Mouse (Mus musculus) urinary bladder, postnatal 36 days (tissue): Measurements from ENCODE around the gene Eif4e3.

Experiments
- DNase-seq, 2 experiments: peaks; one replicate each; pipeline ENCODE4 v3.0.0; 2022; ENCODE audit warnings: low spot score in 2 of 2, mixed read lengths in 1 of 2

Eif4e3 gene

DNA sequence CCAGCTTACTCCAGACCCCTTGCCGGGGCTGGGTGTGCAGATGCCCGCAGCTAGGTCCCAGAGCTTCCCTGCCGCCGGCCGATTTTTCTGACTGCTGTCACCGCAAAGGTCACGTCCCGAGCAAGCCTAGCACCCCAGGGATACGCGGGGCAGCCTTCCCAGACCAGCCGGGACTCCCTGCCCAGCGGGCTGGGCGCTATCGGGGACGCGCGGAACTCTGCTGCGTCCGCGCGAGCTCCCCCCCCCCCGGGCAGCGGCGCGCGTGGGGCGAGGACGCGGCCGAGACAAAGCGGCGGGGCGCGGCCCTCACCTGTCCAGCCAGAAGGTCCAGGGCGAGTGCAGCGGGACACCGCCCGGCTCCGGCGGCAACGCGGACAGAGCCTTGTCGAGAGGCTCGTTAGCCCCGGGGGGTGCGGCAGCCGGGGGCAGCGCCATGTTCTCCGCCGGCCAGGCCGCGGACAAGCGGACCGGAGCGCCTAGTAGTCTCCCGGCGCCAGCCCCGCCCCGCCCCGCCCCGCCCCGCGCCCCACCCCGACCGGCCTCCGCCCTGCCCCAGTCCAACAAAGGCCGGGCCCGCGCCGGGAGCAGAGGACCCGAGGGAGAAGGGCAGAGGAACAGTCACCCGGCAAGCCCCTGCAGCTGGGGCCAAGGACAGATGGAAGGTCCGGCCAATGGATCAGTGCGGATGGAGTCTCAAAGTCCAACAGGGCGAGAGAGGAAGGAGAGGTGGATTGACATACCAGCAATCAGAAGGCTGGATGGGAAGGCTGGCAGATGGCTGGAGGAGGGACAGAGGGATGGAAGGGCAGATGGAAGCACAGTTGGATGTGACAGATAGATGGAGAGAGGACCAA, at the start of gene Eif4e3, which contains the start of gene Gm20696:
Eif4e3 (minus strand) TSS at position 454 of the 854 bp plus-strand sequence.
Gm20696 (minus strand) TSS at position 480 of the 854 bp plus-strand sequence.
- DNase-seq, result peak; percentile 27 to 62

DNA sequence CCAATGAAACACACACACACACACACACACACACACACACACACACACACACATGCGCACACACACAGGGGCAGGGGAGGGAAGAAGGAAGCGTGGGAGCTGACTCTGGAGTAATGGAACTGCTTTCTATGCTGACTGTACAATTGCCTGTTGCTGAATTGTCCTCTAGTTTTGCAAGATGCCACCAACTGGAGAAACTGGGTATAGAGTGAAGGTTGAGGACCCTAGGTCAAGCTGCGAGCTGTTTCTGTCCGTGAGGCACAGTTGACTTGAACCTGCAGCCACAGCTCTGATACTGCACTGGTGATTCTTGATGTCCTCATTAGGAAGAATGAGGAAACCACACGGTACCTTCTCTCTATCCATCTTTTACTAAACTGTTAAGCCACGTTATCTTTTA, 49.3 kb upstream of the Eif4e3 start:
- no peak for DNase-seq

GRCm38 (mm10) chr6:99715191-99715590, 48.6 kb upstream of the Eif4e3 start:
- DNase-seq, result no peak

DNA sequence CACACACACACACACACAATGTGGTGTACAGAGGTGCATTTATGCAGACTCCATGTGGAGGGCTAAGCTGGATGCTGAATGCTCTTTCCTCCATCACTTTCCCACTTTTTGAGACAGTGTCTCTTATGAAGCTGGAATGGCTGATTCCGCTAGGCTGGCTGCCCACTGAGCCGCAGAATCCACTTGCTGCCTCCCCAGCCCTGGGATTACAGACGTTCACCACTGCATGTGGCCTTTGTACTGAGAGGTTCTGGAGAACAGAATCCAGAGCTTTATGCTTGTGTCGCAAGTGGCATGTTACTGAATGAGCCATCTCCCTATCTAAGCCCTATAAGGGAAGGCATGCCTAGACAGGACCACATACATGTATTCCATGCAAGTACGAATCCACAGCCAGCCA, 46.7 kb upstream of the Eif4e3 start:
- DNase-seq, result no peak

DNA sequence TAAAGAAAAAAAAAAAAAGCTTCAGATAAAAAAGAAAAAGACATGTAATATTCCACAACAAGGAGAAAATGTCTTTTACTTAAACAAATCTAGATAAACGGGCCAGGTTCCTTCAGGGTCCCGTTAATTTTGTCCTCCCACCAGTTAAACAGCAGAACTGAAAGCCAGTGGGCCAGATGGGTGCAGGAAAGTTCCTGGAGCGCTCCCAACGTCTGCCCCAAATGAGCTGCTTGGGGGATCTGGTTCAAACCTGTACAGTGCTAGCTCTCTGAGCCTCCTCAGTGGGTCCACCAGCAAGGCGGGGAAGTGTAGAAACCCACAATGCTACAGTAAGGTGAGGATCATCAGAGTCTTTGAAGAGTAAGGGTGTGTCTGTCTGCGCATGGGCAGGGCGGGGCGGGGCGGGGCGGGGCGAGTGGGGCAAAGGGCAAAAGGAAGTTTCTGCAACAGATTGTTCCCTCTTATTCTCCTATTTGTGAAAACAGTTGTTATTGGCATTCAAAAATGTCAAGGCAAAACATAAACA, 45.1 kb upstream of the Eif4e3 start:
- DNase-seq, result no peak

- DNase-seq, result no peak
These were observed 33.9 kb upstream of the Eif4e3 start for GRCm38 (mm10) chr6:99700484-99700883.

DNA sequence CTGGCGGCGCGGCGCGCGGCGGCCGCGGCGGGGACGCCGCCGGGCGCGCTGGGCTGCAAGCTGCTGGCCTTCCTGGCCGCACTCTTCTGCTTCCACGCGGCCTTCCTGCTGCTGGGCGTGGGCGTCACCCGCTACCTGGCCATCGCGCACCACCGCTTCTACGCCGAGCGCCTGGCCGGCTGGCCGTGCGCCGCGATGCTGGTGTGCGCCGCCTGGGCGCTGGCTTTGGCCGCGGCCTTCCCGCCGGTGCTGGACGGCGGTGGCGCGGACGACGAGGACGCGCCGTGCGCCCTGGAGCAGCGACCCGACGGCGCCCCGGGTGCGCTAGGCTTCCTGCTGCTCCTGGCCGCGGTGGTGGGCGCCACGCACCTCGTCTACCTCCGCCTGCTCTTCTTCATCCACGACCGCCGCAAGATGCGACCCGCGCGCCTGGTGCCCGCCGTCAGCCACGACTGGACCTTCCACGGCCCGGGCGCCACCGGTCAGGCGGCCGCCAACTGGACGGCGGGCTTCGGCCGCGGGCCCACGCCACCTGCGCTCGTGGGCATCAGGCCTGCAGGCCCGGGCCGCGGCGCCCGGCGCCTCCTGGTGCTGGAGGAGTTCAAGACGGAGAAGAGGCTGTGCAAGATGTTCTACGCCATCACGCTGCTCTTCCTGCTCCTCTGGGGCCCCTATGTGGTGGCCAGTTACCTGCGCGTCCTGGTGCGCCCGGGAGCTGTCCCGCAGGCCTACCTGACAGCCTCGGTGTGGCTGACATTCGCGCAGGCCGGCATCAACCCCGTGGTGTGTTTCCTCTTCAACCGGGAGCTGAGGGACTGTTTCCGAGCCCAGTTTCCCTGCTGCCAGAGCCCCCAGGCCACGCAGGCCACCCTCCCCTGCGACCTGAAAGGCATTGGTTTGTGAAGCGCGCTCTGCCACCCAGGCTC, 26.6 kb upstream of the Eif4e3 start:
- peak in 1 of 2 experiments; percentile 20 for DNase-seq

DNA sequence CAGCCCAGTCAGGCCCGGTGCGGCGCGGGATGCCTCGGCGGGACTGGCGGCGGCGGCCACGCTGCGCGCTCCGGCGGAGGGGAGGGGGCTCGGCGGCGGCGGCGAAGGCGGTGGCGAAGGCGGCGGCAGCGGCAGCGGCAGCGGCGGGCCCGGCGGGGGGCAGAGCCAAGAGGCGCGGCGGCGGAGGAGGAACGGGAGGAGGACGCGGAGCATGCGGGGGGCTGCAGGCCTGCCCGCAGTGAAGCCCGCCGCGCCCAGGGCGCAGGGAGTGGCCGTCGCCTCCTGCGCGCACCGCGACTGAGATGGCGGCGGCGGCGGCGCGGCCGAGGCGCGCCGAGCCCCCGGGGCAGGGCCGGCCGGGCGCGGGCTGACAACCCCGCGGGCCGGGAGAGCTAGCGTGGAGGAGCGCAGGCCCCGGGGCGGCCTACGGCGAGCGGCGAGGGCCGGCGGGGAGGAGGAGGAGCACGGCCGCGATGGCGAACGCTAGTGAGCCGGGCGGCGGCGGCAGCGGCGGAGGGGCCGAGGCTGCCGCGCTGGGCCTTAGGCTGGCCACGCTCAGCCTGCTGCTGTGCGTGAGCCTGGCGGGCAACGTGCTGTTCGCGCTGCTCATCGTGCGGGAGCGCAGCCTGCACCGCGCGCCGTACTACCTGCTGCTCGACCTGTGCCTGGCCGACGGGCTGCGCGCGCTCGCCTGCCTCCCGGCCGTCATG, 25.8 kb upstream of the Eif4e3 start, which contains the start of gene Gpr27:
Gpr27 (plus strand) TSS at position 474 of the 710 bp plus-strand sequence.
- peak; percentile 15 to 36 for DNase-seq

- no peak for DNase-seq
These were observed 25.2 kb upstream of the Eif4e3 start for GRCm38 (mm10) chr6:99691666-99692205.

GRCm38 (mm10) chr6:99688513-99688912, 21.9 kb upstream of the Eif4e3 start:
- DNase-seq, result no peak

GRCm38 (mm10) chr6:99684899-99685298, 18.3 kb upstream of the Eif4e3 start:
- no peak for DNase-seq

DNA sequence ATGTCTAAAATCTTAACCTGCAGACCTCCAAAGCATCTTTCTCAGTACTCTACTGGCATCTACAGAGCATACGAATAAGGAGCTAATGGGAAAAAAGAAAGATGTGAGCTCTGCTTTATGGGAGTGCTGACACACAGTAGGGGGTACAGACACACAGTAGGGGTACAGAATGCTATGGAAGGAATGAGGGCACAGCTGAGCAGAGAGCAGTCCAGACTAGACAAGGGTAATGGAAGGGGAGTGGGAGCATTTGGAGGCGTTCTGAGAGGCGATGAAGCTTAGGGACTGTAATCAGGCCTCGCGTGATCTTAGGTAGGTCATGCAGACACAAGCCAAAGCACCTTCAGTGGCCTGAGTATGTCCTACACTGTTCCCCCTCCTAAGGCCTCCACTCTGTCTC, 17.4 kb upstream of the Eif4e3 start:
- DNase-seq, result no peak

GRCm38 (mm10) chr6:99678108-99678507, 11.5 kb upstream of the Eif4e3 start:
- DNase-seq, result no peak

- no peak for DNase-seq
These were observed 10.8 kb upstream of the Eif4e3 start for GRCm38 (mm10) chr6:99677325-99677724.

DNA sequence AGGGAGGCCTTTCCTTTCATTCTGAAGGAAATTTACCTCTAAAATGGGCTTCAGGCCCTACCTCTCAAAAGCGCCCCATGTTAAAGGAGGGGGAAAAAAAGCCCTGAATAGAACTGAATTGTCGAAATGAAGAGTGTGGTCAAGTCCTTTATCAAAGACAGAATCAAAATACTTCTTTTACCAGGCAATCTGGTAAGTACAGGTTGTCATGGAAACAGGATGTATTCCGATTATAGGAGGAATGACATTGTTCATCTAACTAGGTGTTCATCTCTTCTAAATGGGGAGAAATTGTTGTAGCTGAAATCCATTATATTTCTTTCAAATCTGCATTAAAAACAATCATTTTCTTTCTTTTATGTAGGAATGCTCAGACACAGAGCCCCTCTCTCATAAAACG, 7.9 kb upstream of the Eif4e3 start:
- DNase-seq, result no peak

- no peak for DNase-seq
These were observed 5.2 kb upstream of the Eif4e3 start for GRCm38 (mm10) chr6:99671768-99672167.

DNA sequence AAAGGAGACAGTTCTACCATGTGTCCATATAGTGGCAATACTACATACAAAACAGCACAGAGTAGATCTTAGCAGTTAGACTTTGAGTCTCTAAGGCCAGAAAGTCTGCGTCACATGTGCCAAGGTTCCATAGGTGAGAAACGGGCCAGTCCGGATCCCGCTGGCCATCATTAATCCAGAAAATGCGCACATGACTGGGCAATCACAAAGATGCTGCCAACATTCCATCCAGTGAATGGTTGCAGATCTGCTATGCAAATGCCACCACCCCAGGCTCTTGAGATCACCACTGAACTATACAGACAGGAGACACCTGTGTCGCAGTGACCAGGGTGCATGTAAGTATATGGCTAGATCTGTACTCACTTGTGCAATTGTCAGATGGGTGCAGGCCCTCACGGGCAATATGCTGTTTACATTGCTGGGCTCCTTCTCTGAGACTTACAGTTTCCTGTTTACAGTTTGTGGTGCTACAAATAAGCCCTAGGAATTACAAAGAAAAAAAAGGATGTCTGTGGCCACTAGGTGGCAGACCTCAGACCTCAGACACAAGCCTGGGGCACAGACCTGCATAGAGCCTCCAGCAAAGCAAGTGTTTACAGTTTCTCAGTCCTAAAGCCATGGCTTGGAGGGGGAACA, 4.0 kb upstream of the Eif4e3 start:
- DNase-seq, result peak in 1 of 2 experiments; percentile 60

DNA sequence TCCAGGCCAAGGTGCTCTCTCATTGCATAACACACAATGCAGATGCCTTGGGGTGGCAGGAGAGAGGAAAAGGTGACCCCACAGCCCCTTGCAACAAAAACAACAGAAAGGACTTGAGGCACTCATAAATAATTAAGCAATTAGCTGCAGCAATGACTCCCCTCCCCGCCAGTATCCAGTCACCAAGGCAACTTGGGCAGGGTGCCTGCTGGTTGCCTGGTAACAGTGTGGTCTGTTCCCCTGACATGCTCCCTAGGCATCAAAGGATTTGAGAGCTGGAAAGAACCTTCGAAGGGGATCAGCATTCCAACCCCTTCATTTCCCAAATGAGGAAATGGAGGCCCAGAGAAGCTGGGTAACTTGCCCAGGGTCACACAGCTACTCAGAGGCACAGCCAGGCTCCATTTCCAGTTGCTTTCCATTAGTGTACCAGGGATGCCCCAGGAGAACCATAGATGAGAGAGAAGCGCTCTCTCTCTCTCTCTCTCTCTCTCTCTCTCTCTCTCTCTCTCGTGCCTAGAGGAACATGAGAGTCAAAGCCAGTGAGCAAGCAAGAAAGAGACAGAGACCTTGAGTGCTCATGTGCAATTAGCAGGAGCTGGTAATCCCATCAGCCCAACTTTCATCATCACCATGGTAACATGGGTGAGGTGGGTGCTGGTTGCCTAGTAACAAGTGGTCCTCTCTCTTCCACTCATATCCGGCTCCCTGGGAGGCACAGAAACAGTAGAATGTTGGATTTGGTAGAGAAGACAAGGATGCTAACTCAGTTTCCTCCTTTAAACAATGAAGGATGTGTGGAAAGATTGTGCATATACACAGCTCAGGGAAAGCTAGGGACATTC, 3.1 kb upstream of the Eif4e3 start:
- DNase-seq, result no peak

DNA sequence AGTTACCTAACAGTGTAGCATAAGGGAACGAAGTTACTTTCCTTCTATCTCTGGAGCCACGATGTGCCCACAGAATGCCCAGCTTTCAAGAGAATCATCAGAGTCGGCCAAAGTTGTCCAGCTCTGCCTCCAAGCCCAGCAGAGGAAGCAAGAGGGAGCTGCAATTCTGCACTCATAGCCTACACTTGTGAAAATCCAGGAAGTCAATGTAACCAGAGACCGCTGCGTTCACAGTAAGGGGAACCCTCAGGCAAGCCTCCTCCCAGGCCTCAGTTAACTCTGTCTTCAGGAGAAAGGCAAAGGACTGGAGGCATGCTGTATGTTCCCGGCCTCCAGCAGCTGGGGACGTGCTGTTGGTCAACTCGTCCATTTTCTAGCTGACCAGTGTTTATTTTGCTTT, 719 bp upstream of the Eif4e3 start:
- DNase-seq, result no peak
